Mouse (Mus musculus): ENCODE results near the gene 9130213A22Rik. TPM values are rescaled to one million over a fixed set of nuclear protein-coding genes. Genes with fewer than 3 reads are reported as not detected.
A peak's percentile ranks its signal among the peaks of the same experiment; 100 is the strongest.

The 9130213A22Rik gene
- total RNA-seq, 2 experiments from 2014 or later: 0.33 to 0.44 TPM

- intact Hi-C loops (cut with DNase I): no loop called here
- DNase-seq: peak in 1 of 2 experiments; percentile 39
These were observed 36.0 kb downstream of the 9130213A22Rik start for GRCm38 (mm10) chr11:69086390-69086789.

GRCm38 (mm10) chr11:69085608-69086007 lies 36.8 kb downstream of the 9130213A22Rik start:
- intact Hi-C loops (cut with DNase I): no loop called here
- DNase-seq: no peak

- DNase-seq: no peak
- intact Hi-C loops (cut with DNase I): no loop called here
These were observed 40.8 kb downstream of the 9130213A22Rik start for GRCm38 (mm10) chr11:69081613-69082012.

GRCm38 (mm10) chr11:69080855-69081222 lies 41.5 kb downstream of the 9130213A22Rik start:
- intact Hi-C loops (cut with DNase I): no loop called here
- no peak for DNase-seq

- intact Hi-C loops (cut with DNase I): no loop called here
- no peak for DNase-seq
These were observed 42.1 kb downstream of the 9130213A22Rik start for GRCm38 (mm10) chr11:69080102-69080854.

GRCm38 (mm10) chr11:69078805-69079438 lies 43.5 kb downstream of the 9130213A22Rik start:
- intact Hi-C loops (cut with DNase I): loop anchor here (1.0 kb wide), 1 partner anchor 8 kb away; no protein-coding TSS in a partner anchor
- DNase-seq: no peak

GRCm38 (mm10) chr11:69078041-69078440 lies 44.3 kb downstream of the 9130213A22Rik start:
- intact Hi-C loops (cut with DNase I): no loop called here
- DNase-seq: no peak

DNA sequence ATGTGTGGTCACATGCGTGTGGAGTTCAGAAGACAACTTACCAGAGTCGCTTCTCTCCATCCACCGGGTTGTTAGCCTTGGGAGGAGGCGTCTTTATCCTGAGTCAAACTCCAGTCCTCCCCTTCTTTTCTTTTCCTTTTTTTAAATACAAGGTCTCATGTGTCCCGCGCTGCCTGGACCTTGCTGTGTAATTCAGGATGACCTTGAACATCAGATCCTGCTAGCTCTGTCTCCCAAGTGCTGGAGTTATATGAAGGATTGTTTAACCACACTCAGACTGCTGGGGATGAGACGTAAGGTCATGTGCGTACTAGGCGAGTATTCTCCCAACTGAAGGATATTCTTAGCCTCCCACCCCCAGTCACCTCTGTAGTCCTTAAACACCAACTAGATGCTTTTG lies 45.1 kb downstream of the 9130213A22Rik start:
- no peak for DNase-seq
- intact Hi-C loops (cut with DNase I): no loop called here

GRCm38 (mm10) chr11:69076572-69076971 lies 45.8 kb downstream of the 9130213A22Rik start:
- intact Hi-C loops (cut with DNase I): no loop called here

DNA sequence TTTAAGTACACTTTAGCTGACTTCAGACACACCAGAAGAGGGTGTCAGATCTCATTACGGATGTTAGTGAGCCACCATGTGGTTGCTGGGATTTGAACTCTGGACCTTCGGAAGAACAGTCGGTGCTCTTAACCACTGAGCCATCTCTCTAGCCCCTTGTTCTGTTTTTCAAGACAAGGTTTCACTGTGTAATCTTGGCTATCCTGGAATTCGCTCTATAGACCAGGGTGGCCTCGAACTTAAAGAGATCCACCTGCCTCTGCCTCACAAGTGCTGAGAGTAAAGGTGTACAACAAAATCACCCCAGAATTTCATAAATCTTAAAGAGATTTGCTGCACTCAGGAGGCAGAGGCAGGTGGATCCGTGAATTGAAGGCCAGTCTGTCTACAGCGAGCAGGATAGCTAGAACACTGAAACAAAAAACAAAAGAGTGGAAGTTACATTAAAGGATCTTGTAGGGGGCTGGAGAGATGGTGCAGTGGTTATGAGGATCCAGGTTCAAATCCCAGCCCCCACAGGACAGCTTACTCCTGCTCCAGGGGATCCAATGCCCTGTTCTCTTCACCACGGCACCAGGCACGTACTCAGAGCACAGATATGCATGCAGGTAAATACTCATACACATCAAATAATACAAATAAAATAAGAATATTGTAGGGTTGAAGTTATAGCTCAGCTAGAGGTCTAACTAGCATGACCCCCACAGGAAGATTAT lies 46.5 kb downstream of the 9130213A22Rik start:
- DNase-seq: no peak
- intact Hi-C loops (cut with DNase I): no loop called here

More at GRCm38 (mm10) chr11:69076572-69076971, 45.8 kb downstream of the 9130213A22Rik start:
- DNase-seq: no peak

- DNase-seq: no peak
- intact Hi-C loops (cut with DNase I): no loop called here
These were observed 47.7 kb downstream of the 9130213A22Rik start for GRCm38 (mm10) chr11:69074776-69075069.

GRCm38 (mm10) chr11:69073951-69074775 lies 48.2 kb downstream of the 9130213A22Rik start:
- DNase-seq: no peak
- intact Hi-C loops (cut with DNase I): no loop called here

DNA sequence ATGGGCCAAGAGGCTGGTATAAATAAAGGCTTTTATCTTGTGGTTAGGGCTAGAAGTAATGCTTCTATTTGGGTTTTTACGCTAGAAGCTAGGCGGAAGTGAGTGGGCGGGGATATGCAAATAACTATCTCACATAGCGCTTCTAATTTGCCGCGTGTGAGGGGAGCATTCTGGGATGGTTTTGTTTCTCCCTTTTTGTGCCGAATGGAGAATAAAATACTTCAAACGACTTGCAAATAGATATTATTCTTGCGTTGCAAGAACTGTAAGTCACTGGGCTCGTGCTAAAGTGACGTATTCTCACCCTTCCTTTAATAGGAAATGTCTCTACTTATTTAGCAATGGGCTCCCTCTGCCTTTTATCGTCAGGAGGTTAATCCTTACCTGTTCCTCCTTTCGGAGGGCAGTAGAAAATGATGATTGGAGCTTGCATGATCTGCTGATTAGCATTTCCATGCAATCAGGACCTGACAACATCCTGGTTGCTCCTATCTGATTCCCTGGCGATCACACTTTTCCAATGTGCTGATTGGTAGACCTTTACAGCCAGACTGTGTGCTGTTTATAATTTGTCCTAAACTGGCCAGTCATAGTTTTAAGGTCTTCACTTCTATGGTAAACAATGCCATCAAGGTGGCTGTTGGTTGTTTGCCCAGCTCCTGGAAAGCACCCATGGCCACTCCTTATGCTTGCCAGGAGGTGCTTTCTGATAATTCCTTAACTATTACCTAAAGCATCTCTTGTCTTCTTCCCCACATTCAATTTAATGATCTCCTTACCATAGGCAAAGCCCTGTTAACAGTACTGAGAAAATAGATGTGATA lies 49.1 kb downstream of the 9130213A22Rik start:
- DNase-seq: peak; percentile 76 to 84
- intact Hi-C loops (cut with DNase I): no loop called here

DNA sequence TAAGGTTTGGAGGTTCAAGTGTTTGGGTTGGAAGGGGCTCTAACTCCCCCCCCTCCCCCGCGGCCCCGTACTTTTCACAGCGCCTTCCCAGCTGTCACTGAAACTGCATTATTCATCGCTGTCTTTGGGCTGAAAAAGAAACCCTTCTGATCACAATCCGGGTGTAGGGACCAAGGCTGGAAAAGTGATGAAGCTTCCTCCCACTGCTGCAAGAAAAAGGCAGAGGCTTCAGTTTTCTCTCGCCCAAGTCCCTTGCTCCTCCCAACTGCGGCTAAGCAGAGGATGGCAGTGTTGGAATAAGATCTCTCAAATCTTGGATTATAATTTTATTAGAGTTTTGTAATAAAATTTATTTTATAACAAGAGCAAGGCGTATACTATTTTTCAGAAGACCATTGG lies 49.7 kb downstream of the 9130213A22Rik start:
- intact Hi-C loops (cut with DNase I): no loop called here
- DNase-seq: no peak

- no peak for DNase-seq
- intact Hi-C loops (cut with DNase I): no loop called here
These were observed 50.2 kb downstream of the 9130213A22Rik start for GRCm38 (mm10) chr11:69072234-69072633.

- intact Hi-C loops (cut with DNase I): loop anchor here (1.0 to 2.0 kb wide), 2 partner anchors 8 to 18 kb away; partner anchors contain the start of gene Vamp2
- DNase-seq: no peak
These were observed 51.1 kb downstream of the 9130213A22Rik start for GRCm38 (mm10) chr11:69071262-69071661.

DNA sequence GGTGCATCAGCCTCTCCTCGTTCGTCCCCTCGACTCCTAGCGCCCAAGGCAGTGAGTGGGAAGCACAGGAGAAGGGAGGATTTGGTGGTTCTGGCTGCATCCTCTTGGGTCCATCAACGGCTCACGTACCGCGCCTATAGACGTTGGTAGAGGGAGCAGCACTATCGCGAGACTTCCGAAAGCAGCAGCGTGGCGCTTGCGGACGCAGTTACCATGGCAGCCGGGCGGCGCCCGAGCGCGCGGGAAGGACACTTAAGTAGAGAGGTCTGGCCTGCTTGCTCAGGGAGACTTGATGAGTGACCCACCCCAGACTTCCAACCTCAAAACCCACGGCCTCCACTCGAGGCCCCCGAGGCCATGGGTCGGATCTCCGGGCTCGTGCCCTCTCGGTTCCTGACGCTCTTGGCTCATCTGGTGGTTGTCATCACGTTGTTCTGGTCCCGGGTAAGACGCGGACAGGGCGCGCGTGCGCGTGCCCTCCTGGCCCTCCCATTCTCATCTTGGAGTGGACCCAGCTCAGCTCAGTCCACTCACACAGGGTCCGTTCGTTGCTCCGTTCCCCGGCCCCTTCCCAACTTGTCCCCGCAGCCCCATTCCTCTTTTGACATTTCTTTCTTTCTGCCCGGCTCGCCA lies 51.7 kb downstream of the 9130213A22Rik start, which contains the start of gene Tmem107:
Tmem107 (plus strand) TSS at position 217 of the 633 bp plus-strand sequence.
- DNase-seq: peak; percentile 93 to 94
- intact Hi-C loops (cut with DNase I): loop anchor here (1.0 to 2.0 kb wide), 2 partner anchors 9 to 18 kb away; partner anchors contain the start of gene Vamp2

DNA sequence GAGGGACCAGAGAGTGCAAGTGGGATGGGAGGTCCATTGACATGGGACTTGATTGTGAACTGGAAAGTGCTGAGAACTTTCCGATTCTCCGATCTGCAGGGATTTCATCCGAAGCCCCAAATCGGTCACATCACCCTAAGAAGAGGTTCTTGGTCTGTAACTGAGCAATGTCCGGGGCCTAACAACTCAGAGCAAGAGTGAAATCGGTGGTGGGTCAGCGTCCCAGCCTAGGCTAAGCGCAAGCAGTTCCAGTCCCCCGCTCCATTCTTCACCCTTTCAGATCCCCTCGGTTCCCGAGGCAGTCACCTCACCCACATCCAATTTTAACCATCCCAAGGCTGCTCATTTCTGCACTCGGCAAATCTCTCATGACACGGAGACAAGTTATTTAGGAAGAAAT lies 52.3 kb downstream of the 9130213A22Rik start:
- intact Hi-C loops (cut with DNase I): loop anchor here (2.0 kb wide), 1 partner anchor 19 kb away; the partner anchor contains the start of gene Vamp2
- peak in 1 of 2 experiments; percentile 42 for DNase-seq

Data from heart, postnatal 14 days (tissue).